Mouse (Mus musculus) midbrain, embryonic 13.5 days (tissue): ENCODE data around the gene Ube4b. TPM values are rescaled to one million over a fixed set of nuclear protein-coding genes. Genes with fewer than 3 reads are reported as not detected.
A peak's percentile ranks its signal among the peaks of the same experiment; 100 is the strongest.

Source experiments
- ATAC-seq: fragments of 200-750 bp; cut with Nextera tagmentation; 2 replicates; pipeline ENCODE4 v1.8.0; 2017; ENCODE audit warnings: mild to moderate bottlenecking, moderate TSS enrichment, moderate library complexity
- H3K27ac ChIP-seq: fragments of 300-500 bp; sonication (generic); 2 replicates; pipeline ENCODE4 v1.5.1; 2015; ENCODE audit warnings: inconsistent platforms, mild to moderate bottlenecking, moderate library complexity
- H3K27me3 ChIP-seq: fragments of 300-500 bp; sonication (generic); 2 replicates; pipeline ENCODE4 v1.6.1; 2015; ENCODE audit warnings: mild to moderate bottlenecking, inconsistent platforms
- H3K36me3 ChIP-seq: fragments of 300-500 bp; sonication (generic); 2 replicates; pipeline ENCODE4 v1.6.1; 2015; ENCODE audit warnings: mild to moderate bottlenecking, inconsistent platforms
- H3K4me1 ChIP-seq: fragments of 300-500 bp; sonication (generic); replicated peaks from 2 replicates; pipeline ENCODE4 v1.6.1; 2015; ENCODE audit warnings: inconsistent platforms
- H3K4me2 ChIP-seq: fragments of 300-500 bp; sonication (generic); replicated peaks from 2 replicates; pipeline ENCODE4 v1.6.1; 2015; ENCODE audit warnings: moderate library complexity, mild to moderate bottlenecking, inconsistent platforms
- H3K4me3 ChIP-seq: fragments of 300-500 bp; sonication (generic); replicated peaks from 2 replicates; pipeline ENCODE4 v1.5.1; 2015; ENCODE audit warnings: mild to moderate bottlenecking, inconsistent platforms
- H3K9ac ChIP-seq: fragments of 300-500 bp; sonication (generic); replicated peaks from 2 replicates; pipeline ENCODE4 v1.6.1; 2015; ENCODE audit warnings: mild to moderate bottlenecking, inconsistent platforms
- H3K9me3 ChIP-seq: fragments of 300-500 bp; sonication (generic); 2 replicates; pipeline ENCODE4 v1.6.1; 2016; ENCODE audit warnings: mild to moderate bottlenecking, inconsistent platforms
- WGBS: fragments of 180-500 bp; shearing (Covaris S2); methylation state at CpG from one replicate; pipeline ENCODE4 v1.1.7; 2015; 5-methylcytosine and 5-hydroxymethylcytosine counted together
- polyA plus RNA-seq: library from polyadenylated mRNA; unstranded; fragments of >200 nt; fragmentation: Nextera tagmentation; extraction: Ambion mirVana; gene quantifications from 2 replicates; pipeline ENCODE4 v1.2.1, GENCODE M21; 2015

Ube4b gene
- polyA plus RNA-seq, 1 experiment from 2014 or later = 65.4 TPM

- no peak for ATAC-seq
- H3K27ac ChIP-seq = no peak overlapping the region
- H3K27me3 ChIP-seq = no peaks in the 10 kb centered on the region
- no peak overlapping the region for H3K4me3 ChIP-seq
- 0 out of 2 replicates have a peak, but pooled peaks cover 2% of the 10 kb centered on the region for H3K4me1 ChIP-seq
- WGBS = 90% methylated on average over 10 of the region's 10 CpGs
- H3K9ac ChIP-seq = no peak overlapping the region
- H3K4me2 ChIP-seq = no peak overlapping the region
- peaks cover 33% of the 10 kb centered on the region for H3K36me3 ChIP-seq
- no peaks in the 10 kb centered on the region for H3K9me3 ChIP-seq
Observed at GRCm38 (mm10) chr4:149325411-149326162, 101.0 kb downstream of the Ube4b start.

- H3K36me3 ChIP-seq = peaks cover 15% of the 10 kb centered on the region
- H3K9ac ChIP-seq = no peak overlapping the region
- H3K4me2 ChIP-seq = no peak overlapping the region
- H3K9me3 ChIP-seq = no peaks in the 10 kb centered on the region
- no peaks in the 10 kb centered on the region for H3K27me3 ChIP-seq
- no peak overlapping the region for H3K4me3 ChIP-seq
- no peak for ATAC-seq
- WGBS = 87% methylated on average over 16 of the region's 16 CpGs
- 0 out of 2 replicates have a peak, but pooled peaks cover 2% of the 10 kb centered on the region for H3K4me1 ChIP-seq
- H3K27ac ChIP-seq = no peak overlapping the region
Observed at GRCm38 (mm10) chr4:149323730-149324129, 102.8 kb downstream of the Ube4b start.

- Histone ChIP-seq H3K9ac (no peak overlapping the region), H3K9me3 (no peaks in the 10 kb centered on the region), H3K4me2 (no peak overlapping the region), H3K36me3 (peaks cover 8% of the 10 kb centered on the region), H3K4me1 (peaks cover 2% of the 10 kb centered on the region; the same call in 1 of the 2 replicates), H3K4me3 (no peak overlapping the region), H3K27me3 (no peaks in the 10 kb centered on the region), H3K27ac (no peak overlapping the region)
- ATAC-seq = no peak
- 86% methylated on average over 6 of the region's 6 CpGs for WGBS
Observed at GRCm38 (mm10) chr4:149322718-149323117, 103.8 kb downstream of the Ube4b start.

GRCm38 (mm10) chr4:149322286-149322685 is 104.3 kb downstream of the Ube4b start:
- H3K4me3 ChIP-seq = no peak overlapping the region
- H3K27me3 ChIP-seq = no peaks in the 10 kb centered on the region
- H3K9me3 ChIP-seq = no peaks in the 10 kb centered on the region
- no peak for ATAC-seq
- no peak overlapping the region for H3K27ac ChIP-seq
- H3K36me3 ChIP-seq = peaks cover 3% of the 10 kb centered on the region
- peaks cover 2% of the 10 kb centered on the region; the same call in 1 of the 2 replicates for H3K4me1 ChIP-seq
- H3K9ac ChIP-seq = no peak overlapping the region
- H3K4me2 ChIP-seq = no peak overlapping the region
- 50% methylated on average over 4 of the region's 4 CpGs for WGBS

GRCm38 (mm10) chr4:149319088-149319487 is 107.5 kb downstream of the Ube4b start:
- Histone ChIP-seq H3K27me3 (no peaks in the 10 kb centered on the region), H3K36me3 (no peaks in the 10 kb centered on the region), H3K9ac (no peak overlapping the region), H3K27ac (no peak overlapping the region; the same call in 1 of the 2 replicates), H3K4me3 (no peak overlapping the region), H3K4me2 (no peak overlapping the region), H3K4me1 (peaks cover 2% of the 10 kb centered on the region; the same call in 1 of the 2 replicates), H3K9me3 (no peaks in the 10 kb centered on the region)
- WGBS = 63% methylated on average over 9 of the region's 9 CpGs
- ATAC-seq = peak; percentile 58

GRCm38 (mm10) chr4:149317387-149317786 is 109.2 kb downstream of the Ube4b start:
- WGBS = 60% methylated on average over 5 of the region's 5 CpGs
- ATAC-seq = no peak
- H3K4me1 ChIP-seq = peaks cover 2% of the 10 kb centered on the region; the same call in 1 of the 2 replicates
- no peak overlapping the region for H3K27ac ChIP-seq
- no peaks in the 10 kb centered on the region for H3K36me3 ChIP-seq
- H3K4me3 ChIP-seq = no peak overlapping the region
- H3K9me3 ChIP-seq = no peaks in the 10 kb centered on the region
- no peak overlapping the region for H3K4me2 ChIP-seq
- no peak overlapping the region for H3K9ac ChIP-seq
- no peaks in the 10 kb centered on the region for H3K27me3 ChIP-seq

- Histone ChIP-seq H3K36me3 (no peaks in the 10 kb centered on the region), H3K4me2 (no peak overlapping the region), H3K4me1 (peaks cover 2% of the 10 kb centered on the region), H3K4me3 (no peak overlapping the region), H3K9me3 (no peaks in the 10 kb centered on the region), H3K9ac (no peak overlapping the region), H3K27ac (no peak overlapping the region), H3K27me3 (no peaks in the 10 kb centered on the region)
- ATAC-seq = no peak
- WGBS = 93% methylated on average over 11 of the region's 11 CpGs
Observed at GRCm38 (mm10) chr4:149314275-149314837, 112.2 kb downstream of the Ube4b start.

- WGBS = 86% methylated on average over 12 of the region's 12 CpGs
- H3K27ac ChIP-seq = no peak overlapping the region
- peaks cover 8% of the 10 kb centered on the region for H3K4me1 ChIP-seq
- H3K4me3 ChIP-seq = no peak overlapping the region
- no peaks in the 10 kb centered on the region for H3K36me3 ChIP-seq
- H3K4me2 ChIP-seq = no peak overlapping the region
- no peaks in the 10 kb centered on the region for H3K9me3 ChIP-seq
- H3K9ac ChIP-seq = no peak overlapping the region
- no peaks in the 10 kb centered on the region for H3K27me3 ChIP-seq
- ATAC-seq = no peak
Observed at GRCm38 (mm10) chr4:149313558-149314253, 112.8 kb downstream of the Ube4b start.

- Histone ChIP-seq H3K4me2 (no peak overlapping the region), H3K4me3 (no peak overlapping the region), H3K27ac (no peak overlapping the region), H3K9ac (no peak overlapping the region), H3K36me3 (no peaks in the 10 kb centered on the region), H3K9me3 (no peaks in the 10 kb centered on the region), H3K4me1 (peaks cover 13% of the 10 kb centered on the region), H3K27me3 (no peaks in the 10 kb centered on the region)
- no peak for ATAC-seq
- 85% methylated on average over 5 of the region's 5 CpGs for WGBS
Observed at GRCm38 (mm10) chr4:149311996-149312395, 114.6 kb downstream of the Ube4b start.

- Histone ChIP-seq H3K27me3 (no peaks in the 10 kb centered on the region), H3K4me3 (peak overlapping the region; percentile 98), H3K9ac (peak overlapping the region; percentile 99), H3K4me2 (peak overlapping the region; percentile 89), H3K36me3 (no peaks in the 10 kb centered on the region), H3K27ac (peak overlapping the region; percentile 99), H3K9me3 (no peaks in the 10 kb centered on the region), H3K4me1 (peaks cover 37% of the 10 kb centered on the region)
- no peak for ATAC-seq
- WGBS = 23% methylated on average over 3 of the region's 3 CpGs
Observed at GRCm38 (mm10) chr4:149308491-149308820, 118.1 kb downstream of the Ube4b start.

- peak within 1 kb of the TSS; percentile 99 for H3K27ac ChIP-seq
- under 1% methylated on average over 79 of the region's 79 CpGs for WGBS
- peak within 1 kb of the TSS; percentile 89 for H3K4me2 ChIP-seq
- no peaks in the 10 kb centered on the region for H3K36me3 ChIP-seq
- peak within 1 kb of the TSS; percentile 99 for H3K9ac ChIP-seq
- H3K9me3 ChIP-seq = no peaks in the 10 kb centered on the region
- no peaks in the 10 kb centered on the region for H3K27me3 ChIP-seq
- peaks cover 43% of the 10 kb centered on the region for H3K4me1 ChIP-seq
- H3K4me3 ChIP-seq = peak within 1 kb of the TSS; percentile 98
- peak; percentile 96 for ATAC-seq
Observed at GRCm38 (mm10) chr4:149307596-149308490, 118.7 kb downstream of the Ube4b start, which contains the start of gene Kif1b. Gene Kif1b (minus strand): TSS chr4:149307693.
